Mouse (Mus musculus) stomach, embryonic 14.5 days (tissue): ENCODE data around the gene Rab11fip4. TPM values are rescaled to one million over a fixed set of nuclear protein-coding genes. Genes with fewer than 3 reads are reported as not detected.
"Not testable (repeated sequence)": the region's sequence is repeated elsewhere in the genome, so short reads cannot be mapped to it uniquely, and the experiment has no call there.

Experiments used
- ATAC-seq: fragments of 200-750 bp; cut with Nextera tagmentation; 2 replicates; pipeline ENCODE4 v1.8.0; 2017; ENCODE audit warnings: low read depth, moderate TSS enrichment; ENCODE audit not compliant: insufficient number of reproducible peaks, insufficient read depth, low FRiP score
- H3K27ac ChIP-seq: fragments of 300-500 bp; sonication (generic); 2 replicates; pipeline ENCODE4 v1.5.1; 2014; ENCODE audit warnings: mild to moderate bottlenecking, low read length, moderate library complexity, mixed read lengths
- H3K27me3 ChIP-seq: fragments of 300-500 bp; sonication (generic); 2 replicates; pipeline ENCODE4 v1.6.1; 2014; ENCODE audit warnings: low read length, control low read depth, mixed read lengths; ENCODE audit not compliant: control insufficient read depth, insufficient read depth
- H3K36me3 ChIP-seq: fragments of 300-500 bp; sonication (generic); 2 replicates; pipeline ENCODE4 v1.6.1; 2014; ENCODE audit warnings: mild to moderate bottlenecking, control low read depth, low read length, moderate library complexity, mixed read lengths; ENCODE audit not compliant: control insufficient read depth, insufficient read depth
- H3K4me1 ChIP-seq: fragments of 300-500 bp; sonication (generic); 2 replicates; pipeline ENCODE4 v1.6.1; 2014; ENCODE audit warnings: low read length, control low read depth, mixed read lengths; ENCODE audit not compliant: control insufficient read depth, insufficient read depth
- H3K4me2 ChIP-seq: fragments of 300-500 bp; sonication (generic); replicated peaks from 2 replicates; pipeline ENCODE4 v1.6.1; 2014; ENCODE audit warnings: low read depth, low read length, control low read depth
- H3K4me3 ChIP-seq: fragments of 300-500 bp; sonication (generic); 2 replicates; pipeline ENCODE4 v1.5.1; 2014; ENCODE audit warnings: low read depth, low read length, control low read depth
- H3K9ac ChIP-seq: fragments of 300-500 bp; sonication (generic); replicated peaks from 2 replicates; pipeline ENCODE4 v1.6.1; 2014; ENCODE audit warnings: low read depth, mild to moderate bottlenecking, control low read depth, low read length, moderate library complexity, mixed read lengths
- H3K9me3 ChIP-seq: fragments of 300-500 bp; sonication (generic); 2 replicates; pipeline ENCODE4 v1.6.1; 2016; ENCODE audit warnings: low read depth, low read length, control low read depth; ENCODE audit not compliant: control insufficient read depth
- WGBS: fragments of 180-500 bp; shearing (Covaris S2); extraction: QIAGEN DNeasy Blood & Tissue Kit; methylation state at CpG from one replicate; pipeline ENCODE4 v1.1.7; 2014; 5-methylcytosine and 5-hydroxymethylcytosine counted together
- polyA plus RNA-seq: library from polyadenylated mRNA; unstranded; fragments of >200 nt; fragmentation: Nextera tagmentation; extraction: Ambion mirVana; gene quantifications from 2 replicates; pipeline ENCODE4 v1.2.1, GENCODE M21; 2014

The Rab11fip4 gene
- polyA plus RNA-seq, 1 experiment from 2014 or later, result 1.9 TPM

GRCm38 (mm10) chr11:79696390-79697307 is 105.6 kb downstream of the Rab11fip4 start:
- H3K27me3 ChIP-seq, result no peaks in the 10 kb centered on the region
- peaks cover 8% of the 10 kb centered on the region; the same call in 1 of the 2 replicates for H3K4me1 ChIP-seq
- no peak for ATAC-seq
- H3K36me3 ChIP-seq, result no peaks in the 10 kb centered on the region
- no peak overlapping the region for H3K27ac ChIP-seq
- no peak overlapping the region for H3K4me2 ChIP-seq
- no peaks in the 10 kb centered on the region for H3K9me3 ChIP-seq
- H3K9ac ChIP-seq, result no peak overlapping the region
- H3K4me3 ChIP-seq, result no peak overlapping the region
- 63% methylated on average over 19 of the region's 19 CpGs for WGBS

DNA sequence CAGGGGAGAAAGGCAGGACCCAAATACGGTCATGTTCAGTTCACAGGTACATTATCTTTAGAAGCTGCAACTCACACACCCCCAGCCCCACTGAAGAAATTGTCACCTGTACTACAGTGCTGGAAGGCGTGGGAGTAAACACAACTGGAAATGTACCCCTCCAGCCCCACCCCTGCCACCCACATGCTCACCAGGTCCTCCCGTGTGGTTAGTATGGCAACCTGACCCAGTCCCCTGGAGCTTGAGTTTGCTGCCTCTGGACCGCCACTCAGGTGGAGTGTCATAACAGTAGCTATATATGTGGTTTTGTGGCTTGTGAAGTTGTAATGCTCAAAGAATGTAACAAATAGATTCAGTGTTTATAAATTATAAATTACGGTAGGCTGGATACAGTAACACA is 107.1 kb downstream of the Rab11fip4 start:
- no peaks in the 10 kb centered on the region for H3K36me3 ChIP-seq
- 69% methylated on average over 5 of the region's 5 CpGs for WGBS
- no peak overlapping the region for H3K4me2 ChIP-seq
- peaks cover 17% of the 10 kb centered on the region; the same call in 1 of the 2 replicates for H3K4me1 ChIP-seq
- no peaks in the 10 kb centered on the region for H3K9me3 ChIP-seq
- no peak overlapping the region for H3K9ac ChIP-seq
- H3K27ac ChIP-seq, result no peak overlapping the region
- no peak for ATAC-seq
- no peak overlapping the region for H3K4me3 ChIP-seq
- no peaks in the 10 kb centered on the region for H3K27me3 ChIP-seq

DNA sequence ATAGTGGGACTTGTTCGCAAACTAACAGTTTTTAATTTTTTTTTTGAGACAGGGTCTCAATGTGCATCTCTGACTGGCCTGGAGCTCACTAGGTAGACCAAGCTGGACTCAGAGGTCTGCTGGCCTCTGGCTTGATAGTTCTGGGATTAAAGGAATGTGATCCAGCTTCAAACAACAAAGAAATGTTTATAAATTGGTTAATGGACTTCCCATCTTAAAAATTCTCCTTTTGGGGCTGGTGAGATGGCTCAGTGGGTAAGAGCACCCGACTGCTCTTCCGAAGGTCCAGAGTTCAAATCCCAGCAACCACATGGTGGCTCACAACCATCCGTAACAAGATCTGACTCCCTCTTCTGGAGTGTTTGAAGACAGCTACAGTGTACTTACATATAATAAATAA is 107.5 kb downstream of the Rab11fip4 start:
- peaks cover 17% of the 10 kb centered on the region; the same call in 1 of the 2 replicates for H3K4me1 ChIP-seq
- H3K4me2 ChIP-seq, result not testable (repeated sequence)

DNA sequence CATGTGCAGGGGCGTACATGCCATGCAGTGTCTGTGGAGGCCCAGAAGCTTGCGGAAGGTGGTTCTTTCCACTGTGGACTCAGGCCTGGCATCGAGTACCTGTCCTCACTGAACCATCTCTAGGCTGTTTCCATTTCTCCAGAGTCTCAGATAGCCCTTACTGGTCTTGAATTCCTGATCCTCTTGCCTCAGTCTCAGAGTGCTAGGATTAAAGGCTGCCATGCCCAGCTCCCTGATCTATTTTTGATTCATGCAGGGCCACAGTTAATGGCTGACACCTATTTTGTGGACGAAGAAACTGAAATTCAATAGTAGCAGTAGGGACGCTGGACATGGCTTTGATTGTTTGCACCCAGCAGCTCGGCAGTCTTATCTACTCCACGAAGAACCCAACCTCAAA is 110.5 kb downstream of the Rab11fip4 start:
- Histone ChIP-seq H3K27ac (no peak overlapping the region), H3K9me3 (no peaks in the 10 kb centered on the region), H3K9ac (no peak overlapping the region), H3K4me1 (peaks cover 20% of the 10 kb centered on the region; the same call in 1 of the 2 replicates), H3K27me3 (no peaks in the 10 kb centered on the region), H3K36me3 (no peaks in the 10 kb centered on the region), H3K4me3 (no peak overlapping the region), H3K4me2 (no peak overlapping the region)
- no peak for ATAC-seq
- WGBS, result 83% methylated on average over 7 of the region's 7 CpGs

More for the DNA sequence above, 107.5 kb downstream of the Rab11fip4 start:
- WGBS, result 83% methylated on average over 3 of the region's 4 CpGs
- not testable (repeated sequence) for H3K36me3 ChIP-seq, H3K9me3 ChIP-seq, H3K9ac ChIP-seq, ATAC-seq, H3K27ac ChIP-seq, H3K27me3 ChIP-seq, H3K4me3 ChIP-seq

DNA sequence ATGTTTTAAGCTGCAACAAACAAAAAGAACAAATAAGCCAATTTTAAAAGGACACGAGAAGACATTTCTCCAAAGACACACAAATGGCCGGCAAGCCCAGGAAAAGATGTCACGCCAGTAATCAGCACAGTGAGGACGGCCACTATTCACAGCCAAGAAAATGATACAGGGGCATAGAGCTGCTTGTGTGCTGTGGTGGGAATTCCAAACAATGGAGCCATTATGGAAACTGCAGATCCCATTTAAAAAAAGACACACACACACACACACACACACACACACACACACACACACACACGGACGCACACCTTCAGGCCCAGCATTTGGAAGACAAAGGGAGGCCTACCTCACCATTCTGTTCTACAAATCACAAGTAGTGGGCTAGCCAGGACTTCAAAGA is 111.1 kb downstream of the Rab11fip4 start:
- no peak overlapping the region for H3K27ac ChIP-seq
- H3K4me3 ChIP-seq, result no peak overlapping the region
- H3K36me3 ChIP-seq, result no peaks in the 10 kb centered on the region
- H3K9me3 ChIP-seq, result no peaks in the 10 kb centered on the region
- no peak overlapping the region for H3K4me2 ChIP-seq
- no peak for ATAC-seq
- no peak overlapping the region for H3K9ac ChIP-seq
- H3K27me3 ChIP-seq, result no peaks in the 10 kb centered on the region
- peaks cover 20% of the 10 kb centered on the region; the same call in 1 of the 2 replicates for H3K4me1 ChIP-seq
- WGBS, result 82% methylated on average over 6 of the region's 6 CpGs

DNA sequence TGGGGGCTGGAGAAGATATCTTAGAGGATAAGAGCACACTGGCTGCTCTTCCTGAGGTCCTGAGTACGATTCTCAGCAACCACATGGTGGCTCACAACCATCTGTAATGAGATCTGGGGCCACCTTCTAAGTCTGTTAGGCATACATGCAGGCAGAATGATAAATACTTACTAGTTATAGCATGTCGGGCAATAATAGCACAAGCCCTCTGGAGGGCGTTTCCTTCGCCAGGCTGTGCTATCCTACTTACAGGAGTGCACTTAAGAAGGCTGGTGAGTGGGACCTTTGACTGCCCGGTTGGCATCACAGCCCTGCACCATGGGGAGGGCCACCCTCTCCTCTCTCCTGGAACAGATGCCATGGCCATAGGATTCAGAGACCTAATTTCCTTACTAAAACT is 112.4 kb downstream of the Rab11fip4 start:
- no peaks in the 10 kb centered on the region for H3K9me3 ChIP-seq
- no peak for ATAC-seq
- peak overlapping the region; percentile 62; the same call in 1 of the 2 replicates for H3K9ac ChIP-seq
- H3K4me3 ChIP-seq, result peak overlapping the region; percentile 52
- H3K27ac ChIP-seq, result peak overlapping the region; percentile 94
- peaks cover 12% of the 10 kb centered on the region; the same call in 1 of the 2 replicates for H3K4me1 ChIP-seq
- peak overlapping the region; percentile 46 for H3K4me2 ChIP-seq
- 2% methylated on average over 5 of the region's 5 CpGs for WGBS
- H3K27me3 ChIP-seq, result no peaks in the 10 kb centered on the region
- no peaks in the 10 kb centered on the region for H3K36me3 ChIP-seq

DNA sequence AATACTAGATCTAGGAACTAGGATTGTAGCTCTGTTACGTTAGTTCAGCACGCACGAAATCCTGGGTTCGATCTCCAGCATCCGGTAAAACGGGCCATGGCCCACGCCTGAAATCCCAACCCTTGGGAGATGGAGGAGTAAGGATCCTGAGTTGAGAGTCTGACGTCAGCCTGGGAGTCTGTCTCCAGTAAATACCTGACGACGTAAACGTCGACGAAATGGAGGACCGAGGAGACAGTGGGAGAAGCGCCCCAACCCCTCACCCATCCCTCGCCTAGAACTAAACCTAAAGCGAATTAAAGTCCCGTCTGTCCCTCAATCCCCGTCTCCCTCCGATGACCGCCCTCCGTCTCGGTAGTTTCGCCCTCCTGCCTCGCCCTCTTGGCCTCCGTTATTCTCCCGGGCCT is 112.9 kb downstream of the Rab11fip4 start:
- Histone ChIP-seq H3K4me2 (peak overlapping the region; percentile 46), H3K27me3 (no peaks in the 10 kb centered on the region), H3K4me3 (peak overlapping the region; percentile 52), H3K9ac (peak overlapping the region; percentile 62), H3K4me1 (peaks cover 12% of the 10 kb centered on the region; the same call in 1 of the 2 replicates), H3K9me3 (no peaks in the 10 kb centered on the region), H3K36me3 (no peaks in the 10 kb centered on the region), H3K27ac (peak overlapping the region; percentile 94)
- peak; percentile 42; the same call in 1 of the 2 replicates for ATAC-seq
- under 1% methylated on average over 27 of the region's 27 CpGs for WGBS

- H3K27ac ChIP-seq, result peak overlapping the region; percentile 94
- H3K4me2 ChIP-seq, result peak overlapping the region; percentile 57
- H3K9ac ChIP-seq, result peak overlapping the region; percentile 62
- WGBS, result under 1% methylated on average over 50 of the region's 61 CpGs
- 0 out of 2 replicates have a peak, but pooled peaks cover under 1% of the 10 kb centered on the region for H3K27me3 ChIP-seq
- peaks cover 12% of the 10 kb centered on the region; the same call in 1 of the 2 replicates for H3K4me1 ChIP-seq
- no peaks in the 10 kb centered on the region for H3K36me3 ChIP-seq
- no peaks in the 10 kb centered on the region for H3K9me3 ChIP-seq
- H3K4me3 ChIP-seq, result peak overlapping the region; percentile 52
- ATAC-seq, result peak; percentile 92
Observed at GRCm38 (mm10) chr11:79704318-79705150, 113.5 kb downstream of the Rab11fip4 start.
